Mouse (Mus musculus): Measurements from ENCODE around the gene 1700037H04Rik.

GRCm38 (mm10) chr2:131163924-131164323 is 4.0 kb upstream of the 1700037H04Rik start:
- TF ChIP-seq CTCF (IDR thresholded peaks at IDR 0.05; ENCODE audit: control insufficient read depth, insufficient read depth, insufficient replicate concordance, low read depth, low read length) (no peak), POLR2A (IDR thresholded peaks at IDR 0.05; ENCODE audit: control insufficient read depth, low read depth, low read length) (no peak)
